Mouse (Mus musculus): ENCODE measurements around the gene Osbpl3.

GRCm38 (mm10) chr6:50337431-50337830 is 118.6 kb downstream of the Osbpl3 start:
- TF ChIP-seq CTCF (IDR thresholded peaks at IDR 0.05; ENCODE audit: low read depth, low read length), result no peak
- no peak for TF ChIP-seq POLR2A (IDR thresholded peaks at IDR 0.05; ENCODE audit: extremely low read depth, insufficient read depth, low read length)
